Mouse (Mus musculus): Measurements from ENCODE around the gene Gm20388. TPM values are rescaled to one million over a fixed set of nuclear protein-coding genes. Genes with fewer than 3 reads are reported as not detected.
"Not testable (repeated sequence)": the region's sequence is repeated elsewhere in the genome, so short reads cannot be mapped to it uniquely, and the experiment has no call there.

Gm20388 gene
- polyA plus RNA-seq, 1 experiment from 2014 or later: 5.3 TPM

DNA sequence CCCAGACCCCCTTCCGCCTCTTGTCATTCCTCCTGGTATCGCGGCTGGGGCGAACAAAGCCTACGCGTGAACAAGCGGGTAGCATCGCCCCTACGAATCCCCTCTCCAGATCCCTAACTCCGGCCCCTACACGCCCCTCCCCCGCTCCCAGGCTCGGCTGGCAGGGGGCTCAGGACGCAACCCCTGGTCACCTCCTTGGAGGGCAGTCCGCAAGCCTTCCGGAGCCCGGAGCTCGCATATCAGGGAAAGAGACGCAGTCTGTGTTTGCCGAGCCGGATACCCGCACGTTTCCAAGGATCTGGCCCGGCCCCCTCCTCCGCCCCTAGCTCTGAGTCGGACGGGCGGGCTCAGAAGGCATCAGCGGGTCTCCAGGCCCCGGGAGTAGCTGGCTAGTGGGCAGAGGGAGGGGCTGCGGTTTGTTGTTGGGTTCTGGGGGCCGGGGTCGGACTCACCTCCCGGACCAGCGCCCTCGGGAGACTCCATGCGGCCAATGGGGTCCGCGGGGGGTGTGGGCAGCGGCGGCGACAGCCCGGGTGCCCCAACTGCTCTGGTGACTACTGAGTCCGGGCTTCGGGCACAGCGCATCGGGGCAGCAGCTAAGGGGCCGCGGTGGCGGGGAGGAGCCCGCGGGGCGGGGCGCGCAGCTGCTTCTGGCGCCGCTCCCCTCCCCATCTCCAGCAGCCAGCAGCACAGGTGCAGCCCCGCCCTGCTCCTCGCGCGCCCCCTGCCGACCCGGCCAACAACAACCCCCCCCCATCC lies 3604.3 kb downstream of the Gm20388 start, which contains the start of gene Dbndd1:
Gene Dbndd1 (minus strand): TSS at position 683 of the 759 bp plus-strand sequence.
- ATAC-seq (replicated peaks; ENCODE audit: low FRiP score) (no peak), DNase-seq (ENCODE audit: low spot score) (peak; percentile 64)
- H3K4me3 ChIP-seq (ENCODE audit: low read depth, low read length): peak within 1 kb of the TSS; percentile 66
- peak within 1 kb of the TSS; percentile 28; the same call in 1 of the 2 replicates for H3K9ac ChIP-seq (ENCODE audit: low read depth, low read length)
- H3K36me3 ChIP-seq (ENCODE audit: control insufficient read depth, insufficient read depth, low read length): no peaks in the 10 kb centered on the region
- peak within 1 kb of the TSS; percentile 96 for H3K4me2 ChIP-seq
- peaks cover 11% of the 10 kb centered on the region for H3K4me1 ChIP-seq (replicated peaks; ENCODE audit: control insufficient read depth, insufficient read depth, low read length)
- H3K27me3 ChIP-seq (replicated peaks; ENCODE audit: control insufficient read depth, insufficient read depth, low read length): peaks cover 54% of the 10 kb centered on the region
- 2% methylated on average over 63 of the region's 63 CpGs for WGBS
- no peaks in the 10 kb centered on the region for H3K9me3 ChIP-seq (ENCODE audit: control insufficient read depth, low read length)
- no peak within 1 kb of the TSS for H3K27ac ChIP-seq (ENCODE audit: low read depth, low read length)

DNA sequence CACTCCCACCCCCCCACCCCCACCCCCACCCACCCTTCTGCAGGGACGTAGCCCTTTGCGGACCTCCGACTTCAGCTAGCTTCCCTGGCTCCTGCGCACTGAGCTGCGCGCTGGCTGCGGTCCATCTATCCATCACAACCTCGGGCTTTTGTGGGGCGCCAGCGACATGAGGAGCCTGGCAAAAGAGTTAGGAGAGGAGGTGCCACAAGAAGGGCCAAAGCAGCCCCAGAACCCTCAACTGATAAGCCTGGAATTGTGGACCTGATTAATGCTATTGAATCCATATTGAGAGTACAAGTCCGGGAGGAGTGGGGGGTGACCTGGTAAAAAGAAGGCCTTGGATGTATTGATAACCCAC lies 3604.9 kb downstream of the Gm20388 start:
- peaks cover 54% of the 10 kb centered on the region for H3K27me3 ChIP-seq (replicated peaks; ENCODE audit: control insufficient read depth, insufficient read depth, low read length)
- peak overlapping the region; percentile 66 for H3K4me3 ChIP-seq (ENCODE audit: low read depth, low read length)
- ATAC-seq (replicated peaks; ENCODE audit: low FRiP score): no peak
- 5% methylated on average over 11 of the region's 11 CpGs for WGBS
- no peaks in the 10 kb centered on the region for H3K9me3 ChIP-seq (ENCODE audit: control insufficient read depth, low read length)
- peak overlapping the region; percentile 96 for H3K4me2 ChIP-seq
- H3K36me3 ChIP-seq (ENCODE audit: control insufficient read depth, insufficient read depth, low read length): peaks cover under 1% of the 10 kb centered on the region; the same call in 1 of the 2 replicates
- peaks cover 11% of the 10 kb centered on the region for H3K4me1 ChIP-seq (replicated peaks; ENCODE audit: control insufficient read depth, insufficient read depth, low read length)
- no peak overlapping the region for H3K9ac ChIP-seq (ENCODE audit: low read depth, low read length)
- no peak for DNase-seq (ENCODE audit: low spot score)
- H3K27ac ChIP-seq (ENCODE audit: low read depth, low read length): no peak overlapping the region

DNA sequence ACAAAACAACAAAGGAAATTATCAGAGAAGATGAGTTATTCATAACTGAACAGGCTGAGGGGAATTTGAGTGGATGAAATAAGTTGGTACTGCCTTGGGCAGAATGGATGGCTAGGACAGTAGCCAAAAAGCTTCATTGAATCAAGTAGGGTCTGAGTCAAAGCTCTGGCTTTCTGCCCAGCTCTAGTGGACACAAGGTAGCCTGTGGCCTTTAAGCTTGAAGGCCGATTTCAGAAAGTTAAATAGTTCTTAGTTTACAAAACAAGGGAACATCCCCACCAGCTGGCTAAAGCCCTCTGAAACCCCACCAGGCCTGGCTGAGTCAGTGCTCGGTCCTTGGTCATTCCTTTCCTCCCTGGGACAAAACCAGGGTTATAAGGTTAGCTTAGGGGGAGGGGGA lies 3606.0 kb downstream of the Gm20388 start:
- DNase-seq (ENCODE audit: low spot score) (no peak), ATAC-seq (replicated peaks; ENCODE audit: low FRiP score) (no peak)
- Histone ChIP-seq H3K9me3 (ENCODE audit: control insufficient read depth, low read length) (no peaks in the 10 kb centered on the region), H3K27me3 (replicated peaks; ENCODE audit: control insufficient read depth, insufficient read depth, low read length) (peaks cover 52% of the 10 kb centered on the region), H3K4me2 (no peak overlapping the region), H3K27ac (ENCODE audit: low read depth, low read length) (no peak overlapping the region), H3K4me3 (ENCODE audit: low read depth, low read length) (no peak overlapping the region), H3K9ac (ENCODE audit: low read depth, low read length) (no peak overlapping the region), H3K36me3 (ENCODE audit: control insufficient read depth, insufficient read depth, low read length) (peaks cover 3% of the 10 kb centered on the region; the same call in 1 of the 2 replicates), H3K4me1 (replicated peaks; ENCODE audit: control insufficient read depth, insufficient read depth, low read length) (peaks cover 11% of the 10 kb centered on the region)
- WGBS: 43% methylated on average over 2 of the region's 2 CpGs

- H3K4me2 ChIP-seq: peak overlapping the region; percentile 93
- H3K4me3 ChIP-seq (ENCODE audit: low read depth, low read length): peak overlapping the region; percentile 78
- WGBS: 38% methylated on average over 10 of the region's 10 CpGs
- H3K9me3 ChIP-seq (ENCODE audit: control insufficient read depth, low read length): no peaks in the 10 kb centered on the region
- H3K4me1 ChIP-seq (replicated peaks; ENCODE audit: control insufficient read depth, insufficient read depth, low read length): peaks cover 11% of the 10 kb centered on the region
- DNase-seq (ENCODE audit: low spot score) (no peak), ATAC-seq (replicated peaks; ENCODE audit: low FRiP score) (no peak)
- H3K27me3 ChIP-seq (replicated peaks; ENCODE audit: control insufficient read depth, insufficient read depth, low read length): peaks cover 40% of the 10 kb centered on the region
- H3K27ac ChIP-seq (ENCODE audit: low read depth, low read length): no peak overlapping the region
- H3K36me3 ChIP-seq (ENCODE audit: control insufficient read depth, insufficient read depth, low read length): peaks cover 10% of the 10 kb centered on the region
- H3K9ac ChIP-seq (ENCODE audit: low read depth, low read length): no peak overlapping the region
These were observed 3607.5 kb downstream of the Gm20388 start for GRCm38 (mm10) chr8:123518172-123518571.

DNA sequence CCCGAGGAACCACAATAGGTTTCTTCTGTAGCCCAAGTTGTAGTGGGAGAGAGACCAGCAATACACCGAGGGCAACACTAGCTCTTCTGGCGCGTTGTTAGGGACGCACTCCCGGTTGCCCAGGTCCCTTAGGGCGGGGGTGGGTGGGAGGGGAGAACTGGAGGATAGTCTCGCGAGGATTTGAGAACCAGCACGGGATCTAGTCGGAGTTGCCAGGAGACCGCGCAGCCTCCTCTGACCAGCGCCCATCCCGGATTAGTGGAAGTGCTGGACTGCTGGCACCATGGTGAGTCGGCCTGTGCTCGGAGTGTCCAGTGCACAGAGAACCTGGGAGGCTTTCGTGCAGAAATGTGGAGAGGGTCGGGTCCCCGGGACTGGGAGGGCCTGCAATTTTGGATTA lies 3608.0 kb downstream of the Gm20388 start, which contains the start of gene Gas8:
Gene Gas8 (plus strand): TSS at position 168 of the 400 bp plus-strand sequence.
- H3K4me1 ChIP-seq (replicated peaks; ENCODE audit: control insufficient read depth, insufficient read depth, low read length): peaks cover 11% of the 10 kb centered on the region
- no peaks in the 10 kb centered on the region for H3K9me3 ChIP-seq (ENCODE audit: control insufficient read depth, low read length)
- H3K9ac ChIP-seq (ENCODE audit: low read depth, low read length): peak within 1 kb of the TSS; percentile 75
- peak; percentile 92 for ATAC-seq (replicated peaks; ENCODE audit: low FRiP score)
- peaks cover 14% of the 10 kb centered on the region for H3K36me3 ChIP-seq (ENCODE audit: control insufficient read depth, insufficient read depth, low read length)
- peak within 1 kb of the TSS; percentile 78 for H3K4me3 ChIP-seq (ENCODE audit: low read depth, low read length)
- H3K4me2 ChIP-seq: peak within 1 kb of the TSS; percentile 93
- peaks cover 35% of the 10 kb centered on the region for H3K27me3 ChIP-seq (replicated peaks; ENCODE audit: control insufficient read depth, insufficient read depth, low read length)
- WGBS: under 1% methylated on average over 20 of the region's 20 CpGs
- DNase-seq (ENCODE audit: low spot score): peak; percentile 88
- no peak within 1 kb of the TSS; the same call in 1 of the 2 replicates for H3K27ac ChIP-seq (ENCODE audit: low read depth, low read length)

- peaks cover 22% of the 10 kb centered on the region for H3K27me3 ChIP-seq (replicated peaks; ENCODE audit: control insufficient read depth, insufficient read depth, low read length)
- WGBS: 92% methylated on average over 1 of the region's 1 CpGs
- H3K4me2 ChIP-seq; H3K9ac ChIP-seq (ENCODE audit: low read depth, low read length); H3K9me3 ChIP-seq (ENCODE audit: control insufficient read depth, low read length); ATAC-seq (replicated peaks; ENCODE audit: low FRiP score); H3K4me1 ChIP-seq (replicated peaks; ENCODE audit: control insufficient read depth, insufficient read depth, low read length); H3K27ac ChIP-seq (ENCODE audit: low read depth, low read length); H3K4me3 ChIP-seq (ENCODE audit: low read depth, low read length); DNase-seq (ENCODE audit: low spot score): not testable (repeated sequence)
- peaks cover 23% of the 10 kb centered on the region for H3K36me3 ChIP-seq (ENCODE audit: control insufficient read depth, insufficient read depth, low read length)
These were observed 3609.4 kb downstream of the Gm20388 start for GRCm38 (mm10) chr8:123520048-123520447.

DNA sequence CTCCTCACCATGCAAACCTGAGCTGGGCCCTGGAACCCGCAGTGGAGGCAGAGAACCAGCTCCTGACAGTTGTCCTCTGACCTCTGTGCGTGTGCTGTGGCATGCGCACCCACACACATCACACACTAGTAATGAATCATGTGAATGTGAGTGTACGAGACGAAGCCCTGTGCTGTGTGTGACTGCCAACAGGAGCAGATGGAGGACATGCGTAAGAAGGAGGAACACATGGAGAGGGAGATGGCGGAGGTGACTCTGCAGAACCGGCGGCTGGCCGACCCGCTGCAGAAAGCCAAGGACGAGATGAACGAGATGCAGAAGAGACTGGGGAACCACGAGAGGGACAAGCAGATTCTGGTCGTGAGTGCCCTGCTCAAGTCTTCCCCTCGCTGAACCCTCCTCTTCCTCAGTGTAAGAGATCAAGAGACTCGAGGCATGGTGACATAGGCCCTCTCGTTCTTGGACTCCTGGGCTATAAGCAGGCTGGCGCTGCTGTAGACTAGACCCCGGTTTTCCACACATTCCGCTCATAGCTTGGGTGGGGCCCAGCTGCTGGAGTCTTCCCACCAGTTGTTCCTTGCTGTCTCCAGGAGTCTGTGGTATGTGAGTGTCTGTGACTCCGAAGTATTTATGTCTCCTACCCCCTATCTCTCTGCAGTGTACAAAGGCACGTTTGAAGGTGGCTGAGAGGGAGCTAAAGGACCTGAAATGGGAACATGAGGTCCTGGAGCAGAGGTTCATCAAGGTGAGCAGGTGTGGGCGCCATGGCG lies 3617.3 kb downstream of the Gm20388 start:
- H3K4me1 ChIP-seq (replicated peaks; ENCODE audit: control insufficient read depth, insufficient read depth, low read length): no peaks in the 10 kb centered on the region
- no peaks in the 10 kb centered on the region for H3K9me3 ChIP-seq (ENCODE audit: control insufficient read depth, low read length)
- 88% methylated on average over 25 of the region's 25 CpGs for WGBS
- H3K27ac ChIP-seq (ENCODE audit: low read depth, low read length): no peak overlapping the region
- ATAC-seq (replicated peaks; ENCODE audit: low FRiP score) (no peak), DNase-seq (ENCODE audit: low spot score) (no peak)
- H3K4me2 ChIP-seq: no peak overlapping the region
- H3K36me3 ChIP-seq (ENCODE audit: control insufficient read depth, insufficient read depth, low read length): peaks cover 57% of the 10 kb centered on the region
- no peak overlapping the region for H3K4me3 ChIP-seq (ENCODE audit: low read depth, low read length)
- no peaks in the 10 kb centered on the region for H3K27me3 ChIP-seq (replicated peaks; ENCODE audit: control insufficient read depth, insufficient read depth, low read length)
- H3K9ac ChIP-seq (ENCODE audit: low read depth, low read length): no peak overlapping the region

GRCm38 (mm10) chr8:123536242-123536989 lies 3625.8 kb downstream of the Gm20388 start:
- H3K27ac ChIP-seq (ENCODE audit: low read depth, low read length): no peak overlapping the region
- no peak for ATAC-seq (replicated peaks; ENCODE audit: low FRiP score)
- no peak for DNase-seq (ENCODE audit: low spot score)
- peaks cover 10% of the 10 kb centered on the region for H3K27me3 ChIP-seq (replicated peaks; ENCODE audit: control insufficient read depth, insufficient read depth, low read length)
- WGBS: 87% methylated on average over 9 of the region's 9 CpGs
- no peak overlapping the region for H3K4me3 ChIP-seq (ENCODE audit: low read depth, low read length)
- no peak overlapping the region for H3K9ac ChIP-seq (ENCODE audit: low read depth, low read length)
- no peaks in the 10 kb centered on the region for H3K9me3 ChIP-seq (ENCODE audit: control insufficient read depth, low read length)
- no peaks in the 10 kb centered on the region for H3K4me1 ChIP-seq (replicated peaks; ENCODE audit: control insufficient read depth, insufficient read depth, low read length)
- H3K4me2 ChIP-seq: no peak overlapping the region
- peaks cover 9% of the 10 kb centered on the region; the same call in 1 of the 2 replicates for H3K36me3 ChIP-seq (ENCODE audit: control insufficient read depth, insufficient read depth, low read length)
